Mouse (Mus musculus): ENCODE results near the gene Mvd. TPM values are rescaled to one million over a fixed set of nuclear protein-coding genes. Genes with fewer than 3 reads are reported as not detected.

The Mvd gene
- polyA plus RNA-seq, 1 experiment from 2014 or later = 46.3 TPM

DNA sequence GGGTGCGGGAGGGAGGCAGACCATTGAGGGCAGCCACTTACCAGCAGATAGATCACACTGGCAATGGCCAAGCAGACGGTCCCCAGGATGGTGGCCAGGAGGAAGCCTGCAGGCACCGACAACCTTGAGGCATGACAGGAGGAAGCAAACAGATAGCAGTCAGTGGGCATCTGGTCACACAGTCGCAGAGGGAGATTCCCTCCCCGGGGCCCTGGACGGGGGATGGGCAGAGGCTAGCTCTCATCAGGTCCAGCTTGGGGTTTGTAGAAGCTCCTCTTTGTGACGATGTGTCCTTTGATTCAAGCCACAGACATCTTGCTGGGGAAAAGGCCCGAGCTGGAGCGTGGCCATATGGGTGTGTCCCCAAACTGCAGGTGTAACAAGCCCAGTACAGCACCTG, 17.1 kb downstream of the Mvd start:
- WGBS = 82% methylated on average over 9 of the region's 9 CpGs
- Histone ChIP-seq H3K9me3 (ENCODE audit: control insufficient read depth, low read length) (no peaks in the 10 kb centered on the region), H3K4me2 (replicated peaks; ENCODE audit: low read depth, low read length) (no peak overlapping the region), H3K27me3 (ENCODE audit: control insufficient read depth, insufficient read depth, low read length) (no peaks in the 10 kb centered on the region), H3K4me1 (replicated peaks; ENCODE audit: control insufficient read depth, insufficient read depth, low read length) (no peaks in the 10 kb centered on the region), H3K27ac (ENCODE audit: low read depth, low read length) (no peak overlapping the region), H3K36me3 (ENCODE audit: control insufficient read depth, insufficient read depth, low read length) (no peaks in the 10 kb centered on the region), H3K9ac (ENCODE audit: low read depth, low read length) (no peak overlapping the region), H3K4me3 (ENCODE audit: low read depth, low read length) (no peak overlapping the region)
- no peak for ATAC-seq (ENCODE audit: low FRiP score)
- DNase-seq (ENCODE audit: low spot score) = no peak

DNA sequence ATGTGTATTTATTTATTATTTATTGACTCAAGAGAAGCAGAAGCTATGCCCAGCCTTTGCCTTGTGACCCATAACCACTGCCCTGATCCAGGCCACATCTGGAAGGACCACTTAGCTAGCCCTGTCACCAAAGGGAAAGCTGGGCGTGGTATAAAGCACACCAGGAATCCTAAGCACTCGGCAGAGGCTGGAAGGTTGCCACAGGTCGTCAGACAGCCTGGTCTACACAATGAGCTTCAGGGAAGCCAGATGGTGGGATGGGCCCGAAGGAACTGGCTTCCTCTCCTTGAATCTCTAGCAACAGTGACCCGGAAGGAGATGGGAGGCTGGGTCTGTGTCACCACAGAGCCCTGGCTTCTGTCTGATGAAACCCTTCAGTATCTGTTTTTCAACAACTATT, 19.6 kb downstream of the Mvd start:
- WGBS = 57% methylated on average over 5 of the region's 5 CpGs
- no peak overlapping the region for H3K27ac ChIP-seq (ENCODE audit: low read depth, low read length)
- no peaks in the 10 kb centered on the region for H3K27me3 ChIP-seq (ENCODE audit: control insufficient read depth, insufficient read depth, low read length)
- no peaks in the 10 kb centered on the region for H3K4me1 ChIP-seq (replicated peaks; ENCODE audit: control insufficient read depth, insufficient read depth, low read length)
- H3K36me3 ChIP-seq (ENCODE audit: control insufficient read depth, insufficient read depth, low read length) = no peaks in the 10 kb centered on the region
- DNase-seq (ENCODE audit: low spot score) (no peak), ATAC-seq (ENCODE audit: low FRiP score) (no peak)
- no peak overlapping the region for H3K9ac ChIP-seq (ENCODE audit: low read depth, low read length)
- no peak overlapping the region for H3K4me2 ChIP-seq (replicated peaks; ENCODE audit: low read depth, low read length)
- no peak overlapping the region for H3K4me3 ChIP-seq (ENCODE audit: low read depth, low read length)
- no peaks in the 10 kb centered on the region for H3K9me3 ChIP-seq (ENCODE audit: control insufficient read depth, low read length)

DNA sequence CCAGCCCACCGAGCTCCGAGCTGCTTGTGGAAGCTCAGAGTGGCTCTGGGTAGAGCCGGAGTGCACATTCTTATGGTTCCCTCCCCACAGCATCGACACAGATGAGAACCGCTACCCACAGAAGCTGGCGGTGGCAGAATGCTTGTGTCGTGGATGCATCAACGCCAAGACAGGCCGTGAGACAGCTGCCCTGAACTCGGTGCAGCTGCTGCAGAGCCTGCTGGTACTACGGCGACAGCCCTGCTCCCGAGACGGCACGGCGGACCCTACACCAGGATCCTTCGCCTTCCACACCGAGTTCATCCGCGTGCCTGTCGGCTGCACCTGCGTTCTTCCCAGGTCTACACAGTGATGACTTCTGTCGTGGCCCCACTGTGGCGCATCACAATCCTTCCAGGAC, 20.0 kb downstream of the Mvd start:
- no peak for DNase-seq (ENCODE audit: low spot score)
- Histone ChIP-seq H3K36me3 (ENCODE audit: control insufficient read depth, insufficient read depth, low read length) (no peaks in the 10 kb centered on the region; the same call in 1 of the 2 replicates), H3K27ac (ENCODE audit: low read depth, low read length) (no peak overlapping the region), H3K4me2 (replicated peaks; ENCODE audit: low read depth, low read length) (no peak overlapping the region), H3K4me1 (replicated peaks; ENCODE audit: control insufficient read depth, insufficient read depth, low read length) (no peaks in the 10 kb centered on the region), H3K9ac (ENCODE audit: low read depth, low read length) (no peak overlapping the region), H3K27me3 (ENCODE audit: control insufficient read depth, insufficient read depth, low read length) (no peaks in the 10 kb centered on the region), H3K4me3 (ENCODE audit: low read depth, low read length) (no peak overlapping the region), H3K9me3 (ENCODE audit: control insufficient read depth, low read length) (no peaks in the 10 kb centered on the region)
- 89% methylated on average over 24 of the region's 24 CpGs for WGBS
- no peak for ATAC-seq (ENCODE audit: low FRiP score)

DNA sequence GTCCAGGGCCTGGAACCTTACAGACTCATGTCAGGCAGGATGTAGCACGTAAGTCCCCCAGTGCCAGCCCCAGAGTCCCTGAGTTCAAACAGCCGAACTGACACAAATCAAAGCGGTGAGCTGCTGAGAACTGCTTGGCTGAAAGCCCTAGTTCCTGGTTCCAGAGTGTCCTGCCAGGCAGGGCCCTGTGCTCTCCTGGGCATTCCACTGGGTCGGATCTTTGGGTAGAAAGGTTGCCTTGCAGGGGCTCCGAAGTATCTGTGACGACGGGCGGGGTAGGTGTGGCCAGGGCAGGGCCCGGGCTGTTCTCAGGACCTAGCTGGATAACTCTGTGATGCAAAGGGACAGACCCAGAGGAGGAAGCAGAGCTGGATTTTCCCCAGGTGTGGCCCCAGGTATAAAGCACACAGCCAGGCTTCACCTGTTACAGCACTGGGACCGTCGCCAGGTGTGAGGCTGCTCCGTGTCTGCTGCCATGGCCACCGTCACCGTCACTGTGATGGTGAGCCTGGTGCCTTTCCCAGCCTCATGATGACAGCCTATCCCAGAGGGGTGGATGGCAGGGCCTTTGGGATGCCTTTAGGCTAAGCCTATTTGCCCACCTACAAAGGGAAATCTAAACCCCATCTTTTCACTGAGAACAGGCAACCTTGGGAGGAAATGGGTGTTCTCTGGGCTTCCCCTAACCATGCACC, 21.7 kb downstream of the Mvd start, which contains the start of gene Il17c:
TSS of gene Il17c (plus strand) at position 645 of the 695 bp plus-strand sequence.
- no peak within 1 kb of the TSS for H3K27ac ChIP-seq (ENCODE audit: low read depth, low read length)
- 84% methylated on average over 14 of the region's 14 CpGs for WGBS

DNA sequence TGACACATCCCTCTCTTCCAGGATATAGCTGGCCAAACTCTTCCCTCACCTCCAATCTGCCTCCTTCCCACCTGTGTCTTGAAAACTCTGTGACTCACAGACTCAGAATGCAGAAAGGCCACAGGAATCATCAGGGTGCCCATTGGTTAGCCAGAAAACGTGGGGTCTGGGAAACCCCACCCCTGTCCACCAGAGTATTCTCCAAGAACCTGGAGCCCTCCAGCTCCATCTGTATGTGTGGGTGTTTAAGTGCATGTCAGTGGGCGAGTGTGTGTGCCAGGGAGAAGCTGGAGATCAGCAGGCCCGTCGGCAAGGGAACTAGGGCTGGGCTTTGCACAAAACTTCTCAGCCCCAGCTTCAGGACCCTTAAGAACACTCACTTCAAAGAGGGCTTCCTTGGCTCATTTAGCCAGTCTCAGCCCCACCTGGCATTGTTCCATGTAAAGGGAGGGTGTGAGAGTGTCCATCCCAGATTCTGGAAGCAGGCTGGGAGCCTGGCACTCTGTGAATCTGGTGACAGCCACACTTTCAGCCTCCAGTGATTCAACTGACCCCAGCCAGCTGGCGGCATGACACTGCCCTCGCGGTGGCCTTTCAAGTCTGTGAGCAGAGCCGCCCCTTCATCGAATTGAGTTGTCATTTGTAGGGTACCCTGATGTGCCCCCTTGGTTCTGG, 23.2 kb downstream of the Mvd start:
- Histone ChIP-seq H3K36me3 (ENCODE audit: control insufficient read depth, insufficient read depth, low read length) (peaks cover 4% of the 10 kb centered on the region), H3K4me3 (ENCODE audit: low read depth, low read length) (no peak overlapping the region), H3K9ac (ENCODE audit: low read depth, low read length) (no peak overlapping the region), H3K27ac (ENCODE audit: low read depth, low read length) (no peak overlapping the region), H3K4me2 (replicated peaks; ENCODE audit: low read depth, low read length) (no peak overlapping the region), H3K4me1 (replicated peaks; ENCODE audit: control insufficient read depth, insufficient read depth, low read length) (no peaks in the 10 kb centered on the region), H3K9me3 (ENCODE audit: control insufficient read depth, low read length) (no peaks in the 10 kb centered on the region), H3K27me3 (ENCODE audit: control insufficient read depth, insufficient read depth, low read length) (no peaks in the 10 kb centered on the region)
- no peak for ATAC-seq (ENCODE audit: low FRiP score)
- WGBS = 72% methylated on average over 9 of the region's 9 CpGs
- no peak for DNase-seq (ENCODE audit: low spot score)

More for the DNA sequence above, 21.7 kb downstream of the Mvd start, which contains the start of gene Il17c:
- DNase-seq (ENCODE audit: low spot score) (no peak), ATAC-seq (ENCODE audit: low FRiP score) (no peak)
- H3K4me1 ChIP-seq (replicated peaks; ENCODE audit: control insufficient read depth, insufficient read depth, low read length) = no peaks in the 10 kb centered on the region
- no peak within 1 kb of the TSS for H3K4me2 ChIP-seq (replicated peaks; ENCODE audit: low read depth, low read length)
- no peaks in the 10 kb centered on the region for H3K27me3 ChIP-seq (ENCODE audit: control insufficient read depth, insufficient read depth, low read length)
- H3K4me3 ChIP-seq (ENCODE audit: low read depth, low read length) = no peak within 1 kb of the TSS
- H3K9me3 ChIP-seq (ENCODE audit: control insufficient read depth, low read length) = no peaks in the 10 kb centered on the region
- H3K9ac ChIP-seq (ENCODE audit: low read depth, low read length) = no peak within 1 kb of the TSS
- H3K36me3 ChIP-seq (ENCODE audit: control insufficient read depth, insufficient read depth, low read length) = peaks cover 4% of the 10 kb centered on the region

DNA sequence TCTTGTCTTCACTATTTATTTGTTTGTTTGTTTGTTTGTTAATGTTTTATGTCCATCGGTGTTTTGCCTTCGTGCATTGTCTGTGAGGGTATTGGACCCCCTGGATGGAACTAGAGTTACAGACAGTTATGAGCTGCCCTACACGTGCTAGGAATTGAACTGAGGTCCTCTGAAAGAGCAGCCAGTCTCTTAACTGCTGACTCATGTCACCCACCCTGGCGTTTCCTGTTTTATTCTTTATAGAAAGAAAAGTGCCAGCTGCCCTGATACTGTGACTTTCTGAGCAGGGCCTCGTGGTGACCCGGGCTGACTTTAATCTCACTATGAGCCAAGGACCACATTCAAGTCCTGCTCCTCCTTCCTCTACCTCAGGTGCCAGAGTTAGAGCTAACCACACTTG, 27.7 kb downstream of the Mvd start:
- Histone ChIP-seq H3K36me3 (ENCODE audit: control insufficient read depth, insufficient read depth, low read length) (peaks cover 15% of the 10 kb centered on the region), H3K9me3 (ENCODE audit: control insufficient read depth, low read length) (no peaks in the 10 kb centered on the region), H3K4me1 (replicated peaks; ENCODE audit: control insufficient read depth, insufficient read depth, low read length) (no peaks in the 10 kb centered on the region), H3K27me3 (ENCODE audit: control insufficient read depth, insufficient read depth, low read length) (no peaks in the 10 kb centered on the region), H3K4me3 (ENCODE audit: low read depth, low read length) (no peak overlapping the region), H3K9ac (ENCODE audit: low read depth, low read length) (no peak overlapping the region), H3K27ac (ENCODE audit: low read depth, low read length) (no peak overlapping the region), H3K4me2 (replicated peaks; ENCODE audit: low read depth, low read length) (no peak overlapping the region)
- no peak for DNase-seq (ENCODE audit: low spot score)
- no peak for ATAC-seq (ENCODE audit: low FRiP score)
- 94% methylated on average over 6 of the region's 6 CpGs for WGBS

DNA sequence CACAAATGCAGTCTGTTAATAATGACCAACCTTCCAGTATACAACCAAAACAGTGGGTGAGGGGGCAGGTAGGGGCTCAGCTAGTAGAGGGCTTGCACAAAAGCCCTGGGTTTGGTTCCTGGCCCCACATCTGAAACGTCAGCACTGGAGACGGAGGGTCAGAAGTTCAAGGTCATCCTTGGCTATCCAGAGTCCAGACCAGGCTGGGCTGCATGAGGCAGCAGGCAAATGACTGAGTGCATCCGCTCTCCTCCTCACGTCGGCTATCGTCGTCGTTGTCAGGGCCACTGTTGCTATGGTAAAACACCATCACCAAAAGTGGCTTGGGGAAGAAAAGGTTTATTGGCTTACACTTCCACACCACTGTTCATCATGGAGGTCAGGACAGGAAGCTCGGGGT, 28.9 kb downstream of the Mvd start:
- no peak overlapping the region for H3K27ac ChIP-seq (ENCODE audit: low read depth, low read length)
- DNase-seq (ENCODE audit: low spot score) (no peak), ATAC-seq (ENCODE audit: low FRiP score) (no peak)
- no peaks in the 10 kb centered on the region for H3K4me1 ChIP-seq (replicated peaks; ENCODE audit: control insufficient read depth, insufficient read depth, low read length)
- H3K9ac ChIP-seq (ENCODE audit: low read depth, low read length) = no peak overlapping the region
- no peak overlapping the region for H3K4me2 ChIP-seq (replicated peaks; ENCODE audit: low read depth, low read length)
- no peaks in the 10 kb centered on the region for H3K9me3 ChIP-seq (ENCODE audit: control insufficient read depth, low read length)
- H3K36me3 ChIP-seq (ENCODE audit: control insufficient read depth, insufficient read depth, low read length) = peaks cover 24% of the 10 kb centered on the region
- no peaks in the 10 kb centered on the region for H3K27me3 ChIP-seq (ENCODE audit: control insufficient read depth, insufficient read depth, low read length)
- H3K4me3 ChIP-seq (ENCODE audit: low read depth, low read length) = no peak overlapping the region
- 91% methylated on average over 9 of the region's 9 CpGs for WGBS

DNA sequence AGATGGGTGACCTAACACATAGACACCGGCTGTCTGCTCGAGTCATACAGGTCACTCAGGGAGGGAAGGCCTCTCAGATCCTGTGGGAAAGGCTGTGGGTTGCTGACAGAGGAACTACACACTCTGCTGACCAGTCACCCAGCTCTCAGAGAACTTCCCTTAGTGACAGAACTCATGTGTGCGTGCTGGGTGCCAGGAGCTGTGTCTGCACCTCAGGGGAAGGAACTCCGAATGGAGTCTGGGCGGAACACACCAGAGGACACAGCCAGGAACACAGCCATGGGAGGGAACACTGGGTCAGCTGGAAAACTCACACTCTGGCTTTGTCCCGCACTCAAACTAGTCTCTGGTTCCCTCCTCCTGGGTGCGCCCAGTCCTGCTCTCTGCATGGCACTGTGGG, 35.5 kb downstream of the Mvd start:
- H3K9me3 ChIP-seq (ENCODE audit: control insufficient read depth, low read length) = no peaks in the 10 kb centered on the region
- H3K36me3 ChIP-seq (ENCODE audit: control insufficient read depth, insufficient read depth, low read length) = peaks cover 21% of the 10 kb centered on the region
- DNase-seq (ENCODE audit: low spot score) (no peak), ATAC-seq (ENCODE audit: low FRiP score) (no peak)
- H3K4me3 ChIP-seq (ENCODE audit: low read depth, low read length) = no peak overlapping the region
- H3K4me1 ChIP-seq (replicated peaks; ENCODE audit: control insufficient read depth, insufficient read depth, low read length) = no peaks in the 10 kb centered on the region
- no peak overlapping the region for H3K27ac ChIP-seq (ENCODE audit: low read depth, low read length)
- H3K27me3 ChIP-seq (ENCODE audit: control insufficient read depth, insufficient read depth, low read length) = no peaks in the 10 kb centered on the region; the same call in 1 of the 2 replicates
- WGBS = 97% methylated on average over 7 of the region's 7 CpGs
- H3K9ac ChIP-seq (ENCODE audit: low read depth, low read length) = no peak overlapping the region
- no peak overlapping the region for H3K4me2 ChIP-seq (replicated peaks; ENCODE audit: low read depth, low read length)
